Mouse (Mus musculus) cerebellum, adult 18-20 months (tissue): ENCODE data around the gene Tep1.
"Not testable (repeated sequence)": the region's sequence is repeated elsewhere in the genome, so short reads cannot be mapped to it uniquely, and the experiment has no call there.

Source experiments
- DNase-seq, 2 experiments: peaks; one replicate each; pipeline ENCODE4 v3.0.0; 2021

Tep1 gene

GRCm38 (mm10) chr14:50868211-50868610, 2.1 kb downstream of the Tep1 start:
- DNase-seq: no peak

- DNase-seq: no peak
These were observed 3.4 kb downstream of the Tep1 start for GRCm38 (mm10) chr14:50866966-50867365.

GRCm38 (mm10) chr14:50865005-50865404, 5.4 kb downstream of the Tep1 start:
- not testable (repeated sequence) for DNase-seq

GRCm38 (mm10) chr14:50862641-50863040, 7.7 kb downstream of the Tep1 start:
- no peak for DNase-seq

GRCm38 (mm10) chr14:50855788-50856187, 14.6 kb downstream of the Tep1 start:
- no peak for DNase-seq

GRCm38 (mm10) chr14:50837236-50837635, 33.1 kb downstream of the Tep1 start:
- DNase-seq: peak in 1 of 2 experiments; percentile 22

- DNase-seq: peak in 1 of 2 experiments; percentile 13
These were observed 35.9 kb downstream of the Tep1 start for GRCm38 (mm10) chr14:50834435-50834834.

- peak; percentile 63 to 68 for DNase-seq
These were observed 36.4 kb downstream of the Tep1 start for GRCm38 (mm10) chr14:50833964-50834363.

- no peak for DNase-seq
These were observed 40.5 kb downstream of the Tep1 start for GRCm38 (mm10) chr14:50829878-50830277.

GRCm38 (mm10) chr14:50826579-50826978, 43.8 kb downstream of the Tep1 start:
- DNase-seq: no peak

- no peak for DNase-seq
These were observed 46.1 kb downstream of the Tep1 start for GRCm38 (mm10) chr14:50824219-50824618.

GRCm38 (mm10) chr14:50823240-50823639, 47.1 kb downstream of the Tep1 start:
- no peak for DNase-seq

- no peak for DNase-seq
These were observed 57.3 kb downstream of the Tep1 start for GRCm38 (mm10) chr14:50813060-50813459.

GRCm38 (mm10) chr14:50807487-50808072, 62.8 kb downstream of the Tep1 start, which contains the start of the genes Ccnb1ip1 and Parp2:
Ccnb1ip1 (minus strand) TSS chr14:50807732.
Parp2 (plus strand) TSS chr14:50807841.
- peak; percentile 96 to 99 for DNase-seq

- not testable (repeated sequence) for DNase-seq
These were observed 63.9 kb downstream of the Tep1 start for GRCm38 (mm10) chr14:50806469-50806868.

GRCm38 (mm10) chr14:50804683-50805082, 65.7 kb downstream of the Tep1 start:
- DNase-seq: no peak

- DNase-seq: no peak
These were observed 67.4 kb downstream of the Tep1 start for GRCm38 (mm10) chr14:50802843-50803562.

- no peak for DNase-seq
These were observed 67.9 kb downstream of the Tep1 start for GRCm38 (mm10) chr14:50802441-50802840.

- DNase-seq: peak; percentile 39 to 55
These were observed 70.7 kb downstream of the Tep1 start for GRCm38 (mm10) chr14:50799502-50800259.

- no peak for DNase-seq
These were observed 71.8 kb downstream of the Tep1 start for GRCm38 (mm10) chr14:50798512-50798911.

GRCm38 (mm10) chr14:50796464-50796863, 73.9 kb downstream of the Tep1 start:
- DNase-seq: no peak

- DNase-seq: no peak
These were observed 74.4 kb downstream of the Tep1 start for GRCm38 (mm10) chr14:50795965-50796364.

- no peak for DNase-seq
These were observed 75.0 kb downstream of the Tep1 start for GRCm38 (mm10) chr14:50795261-50795935.
